Mouse (Mus musculus) liver, embryonic 15.5 days (tissue): ENCODE data around the gene Grik1. TPM values are rescaled to one million over a fixed set of nuclear protein-coding genes. Genes with fewer than 3 reads are reported as not detected.

ENCODE experiments used
- ATAC-seq: fragments of 200-750 bp; cut with Nextera tagmentation; 2 replicates; pipeline ENCODE4 v1.8.0; 2017; ENCODE audit warnings: moderate number of reproducible peaks, mild to moderate bottlenecking, moderate library complexity; ENCODE audit not compliant: insufficient read depth
- H3K27ac ChIP-seq: fragments of 300-500 bp; sonication (generic); replicated peaks from 2 replicates; pipeline ENCODE4 v1.5.1; 2015; ENCODE audit warnings: mild to moderate bottlenecking, inconsistent platforms
- H3K27me3 ChIP-seq: fragments of 300-500 bp; sonication (generic); 2 replicates; pipeline ENCODE4 v1.6.1; 2015; ENCODE audit warnings: mild to moderate bottlenecking, inconsistent platforms
- H3K36me3 ChIP-seq: fragments of 300-500 bp; sonication (generic); replicated peaks from 2 replicates; pipeline ENCODE4 v1.6.1; 2015; ENCODE audit warnings: moderate library complexity, mild to moderate bottlenecking, inconsistent platforms
- H3K4me1 ChIP-seq: fragments of 300-500 bp; sonication (generic); replicated peaks from 2 replicates; pipeline ENCODE4 v1.6.1; 2015; ENCODE audit warnings: inconsistent platforms
- H3K4me2 ChIP-seq: fragments of 300-500 bp; sonication (generic); 2 replicates; pipeline ENCODE4 v1.6.1; 2015; ENCODE audit warnings: moderate library complexity, mild to moderate bottlenecking, inconsistent platforms
- H3K4me3 ChIP-seq: fragments of 300-500 bp; sonication (generic); replicated peaks from 2 replicates; pipeline ENCODE4 v1.5.1; 2015; ENCODE audit warnings: mild to moderate bottlenecking, inconsistent platforms
- H3K9ac ChIP-seq: fragments of 300-500 bp; sonication (generic); 2 replicates; pipeline ENCODE4 v1.6.1; 2015; ENCODE audit warnings: moderate library complexity, mild to moderate bottlenecking, inconsistent platforms
- H3K9me3 ChIP-seq: fragments of 300-500 bp; sonication (generic); replicated peaks from 2 replicates; pipeline ENCODE4 v1.6.1; 2016; ENCODE audit warnings: inconsistent platforms
- WGBS: fragments of 180-500 bp; shearing (Covaris S2); methylation state at CpG from one replicate; pipeline ENCODE4 v1.1.7; 2015; ENCODE audit warnings: mixed read lengths; ENCODE audit not compliant: insufficient replicate concordance; 5-methylcytosine and 5-hydroxymethylcytosine counted together
- polyA plus RNA-seq: library from polyadenylated mRNA; unstranded; fragments of >200 nt; fragmentation: Nextera tagmentation; extraction: Ambion mirVana; gene quantifications from 2 replicates; pipeline ENCODE4 v1.2.1, GENCODE M21; 2015

The Grik1 gene
- polyA plus RNA-seq, 1 experiment from 2014 or later = not detected

DNA sequence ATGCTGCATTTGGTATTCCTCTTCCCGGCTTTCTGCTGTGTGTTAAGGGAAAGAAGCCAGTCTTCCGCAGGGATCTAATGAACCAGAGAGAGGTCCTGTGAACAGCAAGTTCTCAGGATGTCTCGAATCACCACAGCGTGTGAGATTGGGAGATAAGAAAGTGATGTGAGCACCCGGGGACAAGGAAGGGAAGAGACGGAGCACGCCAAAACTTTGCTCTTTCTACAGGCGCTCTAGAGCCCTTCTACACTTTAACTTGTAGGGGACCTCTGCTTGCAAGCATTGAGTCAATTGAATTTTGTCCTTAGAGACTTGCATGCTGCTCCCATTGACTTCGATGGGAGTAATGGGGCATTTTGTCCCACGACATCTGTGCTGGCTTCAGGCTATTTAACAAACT lies 241.9 kb downstream of the Grik1 start:
- H3K27ac ChIP-seq = no peak overlapping the region
- H3K9me3 ChIP-seq = no peaks in the 10 kb centered on the region
- no peaks in the 10 kb centered on the region for H3K27me3 ChIP-seq
- no peak overlapping the region for H3K4me3 ChIP-seq
- no peak overlapping the region for H3K4me2 ChIP-seq
- H3K9ac ChIP-seq = no peak overlapping the region
- no peaks in the 10 kb centered on the region for H3K4me1 ChIP-seq
- no peak for ATAC-seq
- no peaks in the 10 kb centered on the region for H3K36me3 ChIP-seq
- WGBS = 59% methylated on average over 10 of the region's 10 CpGs

- Histone ChIP-seq H3K27ac (no peak overlapping the region), H3K27me3 (no peaks in the 10 kb centered on the region), H3K4me1 (no peaks in the 10 kb centered on the region), H3K9me3 (no peaks in the 10 kb centered on the region), H3K36me3 (no peaks in the 10 kb centered on the region), H3K4me3 (no peak overlapping the region), H3K9ac (no peak overlapping the region), H3K4me2 (no peak overlapping the region)
- no peak for ATAC-seq
- 79% methylated on average over 4 of the region's 4 CpGs for WGBS
Measured at GRCm38 (mm10) chr16:88044321-88044720, 245.7 kb downstream of the Grik1 start.

DNA sequence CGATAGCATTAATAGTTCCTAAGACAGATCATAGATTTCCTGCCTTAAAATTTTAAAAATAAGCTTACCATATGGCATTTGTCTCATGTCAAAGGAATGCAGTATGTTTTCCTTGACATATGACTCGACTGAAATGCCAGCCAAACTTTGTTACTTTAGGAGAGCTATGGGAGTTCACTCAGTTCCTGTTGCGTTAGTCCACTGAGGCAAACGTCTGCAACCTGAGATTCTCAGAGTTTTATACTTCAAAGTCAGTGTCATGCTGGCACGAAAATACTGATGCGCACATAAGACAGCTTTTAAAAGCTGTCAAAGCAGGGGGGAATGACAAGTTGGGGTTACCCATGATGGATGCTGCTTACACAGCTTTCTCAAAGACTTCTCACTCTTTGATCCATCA lies 247.6 kb downstream of the Grik1 start:
- no peak for ATAC-seq
- 40% methylated on average over 6 of the region's 6 CpGs for WGBS
- no peak overlapping the region for H3K9ac ChIP-seq

GRCm38 (mm10) chr16:88038503-88039091 lies 251.5 kb downstream of the Grik1 start:
- no peak overlapping the region for H3K9ac ChIP-seq
- H3K4me3 ChIP-seq = no peak overlapping the region
- WGBS = 71% methylated on average over 11 of the region's 11 CpGs
- no peak overlapping the region for H3K4me2 ChIP-seq
- no peak overlapping the region for H3K27ac ChIP-seq
- no peaks in the 10 kb centered on the region for H3K9me3 ChIP-seq
- H3K27me3 ChIP-seq = no peaks in the 10 kb centered on the region
- H3K4me1 ChIP-seq = no peaks in the 10 kb centered on the region
- no peaks in the 10 kb centered on the region for H3K36me3 ChIP-seq
- ATAC-seq = no peak

More for the DNA sequence above, 247.6 kb downstream of the Grik1 start:
- Histone ChIP-seq H3K36me3 (no peaks in the 10 kb centered on the region), H3K27ac (no peak overlapping the region), H3K4me2 (no peak overlapping the region), H3K4me3 (no peak overlapping the region), H3K27me3 (no peaks in the 10 kb centered on the region), H3K9me3 (no peaks in the 10 kb centered on the region), H3K4me1 (no peaks in the 10 kb centered on the region)

GRCm38 (mm10) chr16:87988805-87989204 lies 301.3 kb downstream of the Grik1 start:
- WGBS = 46% methylated on average over 2 of the region's 2 CpGs
- Histone ChIP-seq H3K9ac (no peak overlapping the region), H3K4me1 (no peaks in the 10 kb centered on the region), H3K9me3 (no peaks in the 10 kb centered on the region), H3K36me3 (no peaks in the 10 kb centered on the region), H3K27ac (no peak overlapping the region), H3K4me3 (no peak overlapping the region), H3K27me3 (no peaks in the 10 kb centered on the region), H3K4me2 (no peak overlapping the region)
- ATAC-seq = no peak

- Histone ChIP-seq H3K9me3 (no peaks in the 10 kb centered on the region), H3K9ac (no peak overlapping the region), H3K4me3 (no peak overlapping the region), H3K27me3 (no peaks in the 10 kb centered on the region), H3K36me3 (no peaks in the 10 kb centered on the region), H3K4me1 (no peaks in the 10 kb centered on the region), H3K27ac (no peak overlapping the region), H3K4me2 (no peak overlapping the region)
- no peak for ATAC-seq
Measured at GRCm38 (mm10) chr16:87984201-87984870, 305.7 kb downstream of the Grik1 start.

- Histone ChIP-seq H3K36me3 (no peaks in the 10 kb centered on the region), H3K27me3 (no peaks in the 10 kb centered on the region), H3K4me3 (no peak overlapping the region), H3K4me2 (no peak overlapping the region), H3K4me1 (no peaks in the 10 kb centered on the region), H3K27ac (no peak overlapping the region), H3K9me3 (no peaks in the 10 kb centered on the region), H3K9ac (no peak overlapping the region)
- 52% methylated on average over 3 of the region's 3 CpGs for WGBS
- no peak for ATAC-seq
Measured at GRCm38 (mm10) chr16:87974076-87974443, 316.0 kb downstream of the Grik1 start.

DNA sequence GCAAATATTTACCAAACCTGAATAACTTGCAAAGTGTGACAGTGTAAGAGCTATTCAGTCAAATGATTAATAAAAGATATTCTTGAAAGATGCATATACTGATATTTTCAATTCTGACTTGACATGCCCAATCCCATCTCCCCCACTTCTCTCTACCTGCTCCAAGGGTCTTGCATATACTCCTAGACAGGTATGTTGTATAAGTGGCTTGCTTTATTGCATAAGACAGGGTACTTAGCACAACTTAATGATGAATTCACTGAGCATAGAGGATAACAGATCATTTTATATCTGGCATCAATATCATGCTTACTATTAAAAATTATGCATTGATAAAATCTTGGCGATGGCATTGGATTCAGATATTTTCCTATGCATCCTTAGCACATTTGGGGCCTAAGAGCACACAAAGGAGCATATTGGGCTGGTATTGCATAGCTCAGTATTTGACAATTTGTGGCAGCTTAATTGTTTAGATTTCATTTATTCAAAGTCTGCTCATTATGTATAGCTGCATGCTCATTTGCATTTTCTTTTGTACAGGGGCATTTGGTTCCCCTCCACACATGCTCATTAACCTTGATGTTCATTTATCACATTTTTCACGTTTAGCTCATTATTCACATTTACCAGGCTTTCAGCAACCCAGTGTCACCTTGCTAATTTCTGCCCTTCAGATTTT lies 316.5 kb downstream of the Grik1 start:
- no peak overlapping the region for H3K4me3 ChIP-seq
- H3K9ac ChIP-seq = no peak overlapping the region
- no peaks in the 10 kb centered on the region for H3K27me3 ChIP-seq
- no peaks in the 10 kb centered on the region for H3K36me3 ChIP-seq
- no peak overlapping the region for H3K4me2 ChIP-seq
- no peaks in the 10 kb centered on the region for H3K9me3 ChIP-seq
- H3K27ac ChIP-seq = no peak overlapping the region
- WGBS = 41% methylated on average over 2 of the region's 2 CpGs
- ATAC-seq = no peak
- no peaks in the 10 kb centered on the region for H3K4me1 ChIP-seq

GRCm38 (mm10) chr16:87971911-87972310 lies 318.2 kb downstream of the Grik1 start:
- WGBS = 72% methylated on average over 6 of the region's 6 CpGs
- H3K27me3 ChIP-seq = no peaks in the 10 kb centered on the region
- H3K4me2 ChIP-seq = no peak overlapping the region
- no peaks in the 10 kb centered on the region for H3K36me3 ChIP-seq
- H3K9ac ChIP-seq = no peak overlapping the region
- H3K4me3 ChIP-seq = no peak overlapping the region
- no peaks in the 10 kb centered on the region for H3K9me3 ChIP-seq
- H3K4me1 ChIP-seq = no peaks in the 10 kb centered on the region
- H3K27ac ChIP-seq = no peak overlapping the region
- no peak for ATAC-seq

DNA sequence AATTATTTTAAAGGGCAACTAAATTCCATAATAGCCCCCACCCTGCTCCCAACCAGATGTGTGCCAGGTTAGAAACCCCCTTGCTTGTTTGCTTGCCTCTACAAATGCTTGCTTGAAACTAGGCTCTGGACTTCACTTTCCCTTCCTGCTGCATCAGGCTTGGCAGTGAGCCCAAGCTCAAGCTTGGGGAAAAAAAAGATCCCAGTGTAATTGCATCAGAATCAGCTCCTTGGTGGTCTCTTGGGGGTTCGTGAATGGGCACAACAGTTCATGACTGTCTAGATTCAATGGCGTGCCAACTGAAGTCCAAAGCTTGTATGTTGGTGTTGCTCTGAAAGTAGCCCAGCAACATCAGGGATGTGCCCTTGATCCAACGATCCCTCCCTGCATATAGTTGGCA lies 320.1 kb downstream of the Grik1 start:
- Histone ChIP-seq H3K9ac (no peak overlapping the region), H3K4me3 (no peak overlapping the region), H3K9me3 (no peaks in the 10 kb centered on the region), H3K4me1 (no peaks in the 10 kb centered on the region), H3K36me3 (no peaks in the 10 kb centered on the region), H3K27ac (no peak overlapping the region), H3K27me3 (no peaks in the 10 kb centered on the region), H3K4me2 (no peak overlapping the region)
- WGBS = 56% methylated on average over 3 of the region's 3 CpGs
- ATAC-seq = no peak

DNA sequence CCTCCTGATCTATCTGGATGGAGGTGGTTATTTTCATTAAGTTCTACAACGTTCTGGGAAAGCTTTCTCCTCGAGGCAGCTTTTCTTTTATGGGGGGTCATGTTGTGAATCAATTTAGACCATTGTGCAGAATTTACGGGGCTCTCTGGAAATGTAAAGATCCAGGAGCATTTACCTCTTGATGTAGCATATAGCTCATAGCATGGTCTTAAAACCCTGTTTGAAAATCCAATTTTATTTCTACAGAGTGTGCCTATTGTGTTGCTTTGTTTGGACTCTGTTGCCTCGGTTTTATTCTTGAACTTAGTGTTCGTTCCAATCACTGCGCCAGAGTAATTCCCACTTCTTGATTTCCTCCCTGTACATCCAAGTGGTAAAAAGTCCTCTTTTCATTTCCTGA lies 328.6 kb downstream of the Grik1 start:
- no peaks in the 10 kb centered on the region for H3K36me3 ChIP-seq
- no peaks in the 10 kb centered on the region for H3K27me3 ChIP-seq
- ATAC-seq = no peak
- H3K27ac ChIP-seq = no peak overlapping the region
- no peaks in the 10 kb centered on the region for H3K9me3 ChIP-seq
- no peak overlapping the region for H3K4me3 ChIP-seq
- 54% methylated on average over 6 of the region's 6 CpGs for WGBS
- no peaks in the 10 kb centered on the region for H3K4me1 ChIP-seq
- H3K9ac ChIP-seq = no peak overlapping the region
- H3K4me2 ChIP-seq = no peak overlapping the region
